Mouse (Mus musculus): ENCODE data around the gene Olfr1341. TPM values are rescaled to one million over a fixed set of nuclear protein-coding genes. Genes with fewer than 3 reads are reported as not detected.

Olfr1341 gene
- total RNA-seq (2021): not detected
- long read RNA-seq, experiment 1: 0 reads
- long read RNA-seq, experiment 2: 0 reads

GRCm38 (mm10) chr4:118703223-118703622 lies at the start of gene Olfr1341:
Gene Olfr1341, plus strand, starts transcription at chr4:118703523.
- no peak for DNase-seq

GRCm38 (mm10) chr4:118658652-118659051 lies 44.7 kb upstream of the Olfr1341 start, which contains the start of gene Olfr62:
Gene Olfr62, plus strand, starts transcription at chr4:118658952.
- no peak for DNase-seq

- no peak for DNase-seq
Measured at GRCm38 (mm10) chr4:118687086-118687485, 16.2 kb upstream of the Olfr1341 start.

- DNase-seq: no peak
Measured at GRCm38 (mm10) chr4:118692412-118692973, 10.8 kb upstream of the Olfr1341 start, which contains the start of gene Olfr1342. Gene Olfr1342, minus strand, starts transcription at chr4:118692756.

GRCm38 (mm10) chr4:118693812-118694211 lies 9.5 kb upstream of the Olfr1341 start:
- DNase-seq: no peak

- DNase-seq: no peak
Measured at GRCm38 (mm10) chr4:118708086-118708485, 4.8 kb downstream of the Olfr1341 start.

- DNase-seq: no peak
Measured at GRCm38 (mm10) chr4:118711656-118712055, 8.3 kb downstream of the Olfr1341 start.

- DNase-seq: no peak
Measured at GRCm38 (mm10) chr4:118719838-118720237, 16.5 kb downstream of the Olfr1341 start, which contains the start of gene Olfr1340. Gene Olfr1340, plus strand, starts transcription at chr4:118720138.

- DNase-seq: no peak
Measured at GRCm38 (mm10) chr4:118721742-118722483, 18.6 kb downstream of the Olfr1341 start.

GRCm38 (mm10) chr4:118731875-118732274 lies 28.6 kb downstream of the Olfr1341 start, which contains the start of gene Olfr1339:
Gene Olfr1339, plus strand, starts transcription at chr4:118732175.
- DNase-seq: no peak

GRCm38 (mm10) chr4:118739574-118739973 lies 36.3 kb downstream of the Olfr1341 start:
- DNase-seq: no peak

GRCm38 (mm10) chr4:118740988-118741698 lies 37.8 kb downstream of the Olfr1341 start:
- no peak for DNase-seq

- no peak for DNase-seq
Measured at GRCm38 (mm10) chr4:118741881-118742280, 38.6 kb downstream of the Olfr1341 start.

GRCm38 (mm10) chr4:118758637-118759036 lies 55.3 kb downstream of the Olfr1341 start, which contains the start of gene Olfr1338:
Gene Olfr1338, minus strand, starts transcription at chr4:118758737.
- no peak for DNase-seq

Other genes with a start within 250 kb of the Olfr1341 start
- gene Mpl, start 246.0 kb upstream of the Olfr1341 start, total RNA-seq (2021): not detected
- 10 to 100 TPM; 15.8 to 20.1 TPM for gene Tie1, start 213.5 kb upstream of the Olfr1341 start, total RNA-seq (2021)
- not detected for gene 2610528J11Rik, start 176.5 kb upstream of the Olfr1341 start, total RNA-seq (2021)
- not detected for gene Tmem125, start 159.5 kb upstream of the Olfr1341 start, total RNA-seq (2021)
- gene Cfap57, start 82.7 kb upstream of the Olfr1341 start, total RNA-seq (2021): not detected
- gene Ebna1bp2, start 82.7 kb upstream of the Olfr1341 start, total RNA-seq (2021): 10 to 100 TPM; 25.1 to 26.9 TPM
- not detected for gene Olfr62, start 44.6 kb upstream of the Olfr1341 start, total RNA-seq (2021)
- gene Olfr1342, start 10.8 kb upstream of the Olfr1341 start, total RNA-seq (2021): not detected
- not detected for gene Olfr1340, start 16.6 kb downstream of the Olfr1341 start, total RNA-seq (2021)
- gene Olfr1339, start 28.7 kb downstream of the Olfr1341 start, total RNA-seq (2021): not detected
- gene Olfr1338, start 55.2 kb downstream of the Olfr1341 start, total RNA-seq (2021): not detected
- gene Olfr1337, start 79.1 kb downstream of the Olfr1341 start, total RNA-seq (2021): not detected
- gene Olfr1335, start 106.4 kb downstream of the Olfr1341 start, total RNA-seq (2021): not detected
- not detected for gene Olfr1333, start 132.8 kb downstream of the Olfr1341 start, total RNA-seq (2021)
- not detected for gene Olfr1331, start 161.1 kb downstream of the Olfr1341 start, total RNA-seq (2021)
- gene Olfr1330, start 185.1 kb downstream of the Olfr1341 start, total RNA-seq (2021): not detected
- gene Olfr1329, start 213.9 kb downstream of the Olfr1341 start, total RNA-seq (2021): not detected
- gene Olfr1328, start 235.1 kb downstream of the Olfr1341 start, total RNA-seq (2021): not detected